Mouse (Mus musculus) kidney, embryonic 16.5 days (tissue): Measurements from ENCODE around the gene Emc10. TPM values are rescaled to one million over a fixed set of nuclear protein-coding genes. Genes with fewer than 3 reads are reported as not detected.
A peak's percentile ranks its signal among the peaks of the same experiment; 100 is the strongest.

Source experiments
- ATAC-seq: fragments of 200-750 bp; cut with Nextera tagmentation; 2 replicates; pipeline ENCODE4 v1.8.0; 2017; ENCODE audit warnings: moderate TSS enrichment; ENCODE audit not compliant: low FRiP score, low TSS enrichment
- H3K27ac ChIP-seq: fragments of 300-500 bp; sonication (generic); 2 replicates; pipeline ENCODE4 v1.5.1; 2014; ENCODE audit warnings: low read length
- H3K27me3 ChIP-seq: fragments of 300-500 bp; sonication (generic); 2 replicates; pipeline ENCODE4 v1.6.1; 2014; ENCODE audit warnings: low read length, control low read depth, mixed read lengths; ENCODE audit not compliant: insufficient read depth
- H3K36me3 ChIP-seq: fragments of 300-500 bp; sonication (generic); 2 replicates; pipeline ENCODE4 v1.6.1; 2014; ENCODE audit warnings: low read length, control low read depth, mixed read lengths; ENCODE audit not compliant: insufficient read depth
- H3K4me1 ChIP-seq: fragments of 300-500 bp; sonication (generic); 2 replicates; pipeline ENCODE4 v1.6.1; 2014; ENCODE audit warnings: low read length, control low read depth, mixed read lengths; ENCODE audit not compliant: insufficient read depth
- H3K4me2 ChIP-seq: fragments of 300-500 bp; sonication (generic); replicated peaks from 2 replicates; pipeline ENCODE4 v1.6.1; 2014; ENCODE audit warnings: low read depth, low read length
- H3K4me3 ChIP-seq: fragments of 300-500 bp; sonication (generic); 2 replicates; pipeline ENCODE4 v1.5.1; 2014; ENCODE audit warnings: mild to moderate bottlenecking, low read length
- H3K9ac ChIP-seq: fragments of 300-500 bp; sonication (generic); replicated peaks from 2 replicates; pipeline ENCODE4 v1.6.1; 2014; ENCODE audit warnings: low read length
- H3K9me3 ChIP-seq: fragments of 300-500 bp; sonication (generic); 2 replicates; pipeline ENCODE4 v1.6.1; 2016; ENCODE audit warnings: low read length, control low read depth
- WGBS: fragments of 180-500 bp; shearing (Covaris S2); extraction: QIAGEN DNeasy Blood & Tissue Kit; methylation state at CpG from one replicate; pipeline ENCODE4 v1.1.7; 2014; 5-methylcytosine and 5-hydroxymethylcytosine counted together
- polyA plus RNA-seq: library from polyadenylated mRNA; unstranded; fragments of >200 nt; fragmentation: Nextera tagmentation; extraction: Ambion mirVana; gene quantifications from 2 replicates; pipeline ENCODE4 v1.2.1, GENCODE M21; 2015

The Emc10 gene
- polyA plus RNA-seq, 1 experiment from 2014 or later = 117 TPM

- H3K9ac ChIP-seq = no peak overlapping the region
- no peaks in the 10 kb centered on the region for H3K9me3 ChIP-seq
- peaks cover 40% of the 10 kb centered on the region for H3K36me3 ChIP-seq
- no peak overlapping the region for H3K27ac ChIP-seq
- no peaks in the 10 kb centered on the region for H3K4me1 ChIP-seq
- ATAC-seq = no peak
- WGBS = 90% methylated on average over 7 of the region's 7 CpGs
- peaks cover 3% of the 10 kb centered on the region; the same call in 1 of the 2 replicates for H3K27me3 ChIP-seq
- no peak overlapping the region for H3K4me3 ChIP-seq
- H3K4me2 ChIP-seq = no peak overlapping the region
Measured at GRCm38 (mm10) chr7:44487936-44488335, 8.4 kb downstream of the Emc10 start.

- WGBS = 67% methylated on average over 13 of the region's 13 CpGs
- no peak overlapping the region for H3K27ac ChIP-seq
- ATAC-seq = no peak
Measured at GRCm38 (mm10) chr7:44486927-44487575, 9.3 kb downstream of the Emc10 start.

GRCm38 (mm10) chr7:44485572-44486195 lies 10.6 kb downstream of the Emc10 start:
- Histone ChIP-seq H3K36me3 (peaks cover 18% of the 10 kb centered on the region; the same call in 1 of the 2 replicates), H3K4me1 (no peaks in the 10 kb centered on the region), H3K27me3 (peaks cover 18% of the 10 kb centered on the region), H3K4me2 (no peak overlapping the region), H3K4me3 (no peak overlapping the region), H3K27ac (no peak overlapping the region), H3K9me3 (no peaks in the 10 kb centered on the region), H3K9ac (no peak overlapping the region)
- ATAC-seq = no peak
- WGBS = 80% methylated on average over 6 of the region's 7 CpGs

More at GRCm38 (mm10) chr7:44486927-44487575, 9.3 kb downstream of the Emc10 start:
- Histone ChIP-seq H3K4me3 (no peak overlapping the region), H3K9ac (no peak overlapping the region), H3K9me3 (no peaks in the 10 kb centered on the region), H3K4me1 (no peaks in the 10 kb centered on the region), H3K4me2 (no peak overlapping the region), H3K36me3 (peaks cover 31% of the 10 kb centered on the region), H3K27me3 (peaks cover 12% of the 10 kb centered on the region)

- Histone ChIP-seq H3K27ac (no peak overlapping the region), H3K9me3 (no peaks in the 10 kb centered on the region), H3K27me3 (peaks cover 22% of the 10 kb centered on the region), H3K4me2 (no peak overlapping the region), H3K4me3 (no peak overlapping the region), H3K36me3 (peaks cover 11% of the 10 kb centered on the region; the same call in 1 of the 2 replicates), H3K9ac (no peak overlapping the region), H3K4me1 (no peaks in the 10 kb centered on the region)
- peak; percentile 55 for ATAC-seq
- WGBS = 31% methylated on average over 5 of the region's 5 CpGs
Measured at GRCm38 (mm10) chr7:44484841-44485571, 11.3 kb downstream of the Emc10 start.

GRCm38 (mm10) chr7:44484109-44484508 lies 12.2 kb downstream of the Emc10 start:
- Histone ChIP-seq H3K36me3 (peaks cover 5% of the 10 kb centered on the region; the same call in 1 of the 2 replicates), H3K27ac (no peak overlapping the region), H3K4me3 (no peak overlapping the region), H3K4me1 (no peaks in the 10 kb centered on the region), H3K9ac (no peak overlapping the region), H3K27me3 (peaks cover 30% of the 10 kb centered on the region), H3K9me3 (no peaks in the 10 kb centered on the region), H3K4me2 (no peak overlapping the region)
- WGBS = 100% methylated on average over 1 of the region's 1 CpGs
- ATAC-seq = no peak

- peaks cover 36% of the 10 kb centered on the region for H3K27me3 ChIP-seq
- H3K9me3 ChIP-seq = no peaks in the 10 kb centered on the region
- no peak overlapping the region for H3K4me2 ChIP-seq
- no peak overlapping the region for H3K9ac ChIP-seq
- no peak overlapping the region for H3K27ac ChIP-seq
- H3K36me3 ChIP-seq = no peaks in the 10 kb centered on the region
- no peak overlapping the region for H3K4me3 ChIP-seq
- 54% methylated on average over 3 of the region's 3 CpGs for WGBS
- no peaks in the 10 kb centered on the region for H3K4me1 ChIP-seq
- no peak for ATAC-seq
Measured at GRCm38 (mm10) chr7:44482836-44483435, 13.4 kb downstream of the Emc10 start.

- Histone ChIP-seq H3K4me3 (no peak overlapping the region), H3K27me3 (peaks cover 38% of the 10 kb centered on the region), H3K9me3 (no peaks in the 10 kb centered on the region), H3K9ac (no peak overlapping the region), H3K4me1 (0 out of 2 replicates have a peak, but pooled peaks cover 4% of the 10 kb centered on the region), H3K27ac (no peak overlapping the region), H3K36me3 (no peaks in the 10 kb centered on the region), H3K4me2 (no peak overlapping the region)
- whole genome bisulfite sequencing = 31% methylated on average over 5 of the region's 5 CpGs
- no peak for ATAC-seq
Measured at GRCm38 (mm10) chr7:44475046-44475614, 21.2 kb downstream of the Emc10 start.

GRCm38 (mm10) chr7:44474419-44474818 lies 21.9 kb downstream of the Emc10 start:
- ATAC-seq = peak; percentile 26; the same call in 1 of the 2 replicates
- Histone ChIP-seq H3K9ac (no peak overlapping the region), H3K9me3 (no peaks in the 10 kb centered on the region), H3K4me2 (no peak overlapping the region), H3K27me3 (peaks cover 31% of the 10 kb centered on the region), H3K4me1 (0 out of 2 replicates have a peak, but pooled peaks cover 4% of the 10 kb centered on the region), H3K36me3 (no peaks in the 10 kb centered on the region), H3K4me3 (no peak overlapping the region), H3K27ac (no peak overlapping the region)
- WGBS = 21% methylated on average over 4 of the region's 4 CpGs

- no peak for ATAC-seq
- Histone ChIP-seq H3K4me1 (peaks cover 12% of the 10 kb centered on the region), H3K4me2 (no peak overlapping the region), H3K27me3 (peaks cover 22% of the 10 kb centered on the region), H3K36me3 (no peaks in the 10 kb centered on the region), H3K27ac (no peak overlapping the region), H3K4me3 (no peak overlapping the region), H3K9ac (no peak overlapping the region), H3K9me3 (no peaks in the 10 kb centered on the region)
- 46% methylated on average over 9 of the region's 9 CpGs for WGBS
Measured at GRCm38 (mm10) chr7:44472961-44473646, 23.2 kb downstream of the Emc10 start.
